Mouse (Mus musculus): ENCODE results near the gene Ppp1r14d. TPM values are rescaled to one million over a fixed set of nuclear protein-coding genes. Genes with fewer than 3 reads are reported as not detected.

Gene Ppp1r14d
- not detected in 2 replicates for polyA plus RNA-seq (2012; ENCODE audit: low replicate concordance)

GRCm38 (mm10) chr2:119229775-119230704 lies at the start of gene Ppp1r14d:
Gene Ppp1r14d (minus strand): TSS chr2:119229906.

GRCm38 (mm10) chr2:119270643-119271331 lies 41.1 kb upstream of the Ppp1r14d start, which contains the start of gene Rhov:
Gene Rhov (minus strand): TSS chr2:119271272.

GRCm38 (mm10) chr2:119237210-119237870 lies 7.6 kb upstream of the Ppp1r14d start, which contains the start of gene Spint1:
Gene Spint1 (plus strand): TSS chr2:119237362.

GRCm38 (mm10) chr2:119208344-119209175 lies 21.1 kb downstream of the Ppp1r14d start, which contains the start of the genes Zfyve19 and Dnajc17:
Gene Zfyve19 (plus strand): TSS chr2:119208617.
Gene Dnajc17 (minus strand): TSS chr2:119208795.

GRCm38 (mm10) chr2:119173991-119174651 lies 55.6 kb downstream of the Ppp1r14d start, which contains the start of gene Gm14137:
Gene Gm14137 (plus strand): TSS chr2:119174509.

Other genes with a start within 250 kb of the Ppp1r14d start
- 8.6 and 10.8 TPM in 2 replicates for gene Ccdc32, start 200.5 kb downstream of the Ppp1r14d start, polyA plus RNA-seq (2012; ENCODE audit: low replicate concordance)
- 2.1 and 2.7 TPM in 2 replicates for gene Rpusd2, start 195.1 kb downstream of the Ppp1r14d start, polyA plus RNA-seq (2012; ENCODE audit: low replicate concordance)
- gene Knl1, start 182.8 kb downstream of the Ppp1r14d start, polyA plus RNA-seq (2012; ENCODE audit: low replicate concordance): 1.1 and 2.2 TPM in 2 replicates
- gene Rad51, start 117.1 kb downstream of the Ppp1r14d start, polyA plus RNA-seq (2012; ENCODE audit: low replicate concordance): 2.5 and 4.6 TPM in 2 replicates
- 8.6 and 11.3 TPM in 2 replicates for gene Rmdn3, start 72.9 kb downstream of the Ppp1r14d start, polyA plus RNA-seq (2012; ENCODE audit: low replicate concordance)
- 0.95 and 2.3 TPM in 2 replicates for gene Gchfr, start 62.1 kb downstream of the Ppp1r14d start, polyA plus RNA-seq (2012; ENCODE audit: low replicate concordance)
- 0.88 and 2.3 TPM in 2 replicates for gene Gm14137, start 55.4 kb downstream of the Ppp1r14d start, polyA plus RNA-seq (2012; ENCODE audit: low replicate concordance)
- 13.7 and 35.1 TPM in 2 replicates for gene Zfyve19, start 21.3 kb downstream of the Ppp1r14d start, polyA plus RNA-seq (2012; ENCODE audit: low replicate concordance)
- 17.6 and 32.2 TPM in 2 replicates for gene Dnajc17, start 21.1 kb downstream of the Ppp1r14d start, polyA plus RNA-seq (2012; ENCODE audit: low replicate concordance)
- 0.30 and 2.0 TPM in 2 replicates for gene Spint1, start 7.5 kb upstream of the Ppp1r14d start, polyA plus RNA-seq (2012; ENCODE audit: low replicate concordance)
- gene Rhov, start 41.4 kb upstream of the Ppp1r14d start, polyA plus RNA-seq (2012; ENCODE audit: low replicate concordance): 0.46 and 2.0 TPM in 2 replicates
- 12.5 and 24.2 TPM in 2 replicates for gene Vps18, start 58.8 kb upstream of the Ppp1r14d start, polyA plus RNA-seq (2012; ENCODE audit: low replicate concordance)
- 0.52 and 0.73 TPM in 2 replicates for gene Dll4, start 95.9 kb upstream of the Ppp1r14d start, polyA plus RNA-seq (2012; ENCODE audit: low replicate concordance)
- gene Chac1, start 121.3 kb upstream of the Ppp1r14d start, polyA plus RNA-seq (2012; ENCODE audit: low replicate concordance): 1.6 and 4.9 TPM in 2 replicates
- 7.3 and 12.5 TPM in 2 replicates for gene Ino80, start 247.8 kb upstream of the Ppp1r14d start, polyA plus RNA-seq (2012; ENCODE audit: low replicate concordance)

Data from hematopoietic multipotent progenitor cell, adult 10-12 weeks (in vitro differentiated cells).